Mouse (Mus musculus) granulocyte monocyte progenitor cell, adult 5-6 weeks (primary cell): Measurements from ENCODE around the gene Lrrfip1. TPM values are rescaled to one million over a fixed set of nuclear protein-coding genes. Genes with fewer than 3 reads are reported as not detected.
A peak's percentile ranks its signal among the peaks of the same experiment; 100 is the strongest.

ENCODE experiments used
- ATAC-seq: replicated peaks from 2 replicates; pipeline ENCODE4 v1.8.0; 2016; ENCODE audit warnings: mild to moderate bottlenecking, moderate TSS enrichment, inconsistent platforms; ENCODE audit not compliant: poor library complexity, severe bottlenecking
- total RNA-seq, 2 experiments: library from RNA; stranded (forward) in 1 of 2; stranded (reverse) in 1 of 2; fragments of 200-712, 200-1000 nt in 1 of 2; fragments of >200 nt in 1 of 2; fragmentation: Nextera tagmentation in 1 of 2; gene quantifications; 2 replicates each; pipeline ENCODE4 v1.2.3; 2014 to 2017

Gene Lrrfip1
- total RNA-seq, 2 experiments from 2014 or later = 61.3 to 131 TPM

- ATAC-seq = no peak
These were observed 109.0 kb downstream of the Lrrfip1 start for GRCm38 (mm10) chr1:91107548-91107947.

GRCm38 (mm10) chr1:91109302-91109701 lies 110.8 kb downstream of the Lrrfip1 start:
- ATAC-seq = no peak

- no peak for ATAC-seq
These were observed 113.6 kb downstream of the Lrrfip1 start for GRCm38 (mm10) chr1:91112171-91112570.

- no peak for ATAC-seq
These were observed 114.1 kb downstream of the Lrrfip1 start for GRCm38 (mm10) chr1:91112606-91113005.

GRCm38 (mm10) chr1:91122121-91122520 lies 123.6 kb downstream of the Lrrfip1 start:
- ATAC-seq = no peak

- no peak for ATAC-seq
These were observed 124.5 kb downstream of the Lrrfip1 start for GRCm38 (mm10) chr1:91123004-91123403.

- ATAC-seq = no peak
These were observed 124.9 kb downstream of the Lrrfip1 start for GRCm38 (mm10) chr1:91123466-91123865.

GRCm38 (mm10) chr1:91128849-91129248 lies 130.3 kb downstream of the Lrrfip1 start:
- ATAC-seq = no peak

- ATAC-seq = no peak
These were observed 138.5 kb downstream of the Lrrfip1 start for GRCm38 (mm10) chr1:91137036-91137435.

GRCm38 (mm10) chr1:91144813-91145212 lies 146.3 kb downstream of the Lrrfip1 start, which contains the start of gene Rbm44:
Gene Rbm44 (plus strand): TSS chr1:91145089.
- ATAC-seq = peak; percentile 72

- no peak for ATAC-seq
These were observed 153.0 kb downstream of the Lrrfip1 start for GRCm38 (mm10) chr1:91151509-91151908.

- no peak for ATAC-seq
These were observed 168.3 kb downstream of the Lrrfip1 start for GRCm38 (mm10) chr1:91166798-91167197.

- no peak for ATAC-seq
These were observed 170.6 kb downstream of the Lrrfip1 start for GRCm38 (mm10) chr1:91169157-91169556.

- no peak for ATAC-seq
These were observed 176.3 kb downstream of the Lrrfip1 start for GRCm38 (mm10) chr1:91174796-91175195.

GRCm38 (mm10) chr1:91176026-91176425 lies 177.5 kb downstream of the Lrrfip1 start:
- peak; percentile 40 for ATAC-seq

- ATAC-seq = no peak
These were observed 178.3 kb downstream of the Lrrfip1 start for GRCm38 (mm10) chr1:91176871-91177270.

Other genes with a start within 250 kb of the Lrrfip1 start
- not detected in 2 replicates for gene Col6a3, start 154.8 kb upstream of the Lrrfip1 start, total RNA-seq (2014; fragmentation: Nextera tagmentation)
- gene Col6a3, start 154.8 kb upstream of the Lrrfip1 start, total RNA-seq (2017) = not detected in 2 replicates
- 0.17 TPM in 1 of 2 replicates, not detected in the other for gene Mlph, start 83.7 kb upstream of the Lrrfip1 start, total RNA-seq (2014; fragmentation: Nextera tagmentation)
- gene Mlph, start 83.7 kb upstream of the Lrrfip1 start, total RNA-seq (2017) = 0.95 TPM in 1 of 2 replicates, not detected in the other
- gene Prlh, start 45.6 kb upstream of the Lrrfip1 start, total RNA-seq (2014; fragmentation: Nextera tagmentation) = not detected in 2 replicates
- gene Prlh, start 45.6 kb upstream of the Lrrfip1 start, total RNA-seq (2017) = not detected in 2 replicates
- 3.1 TPM in 1 of 2 replicates, not detected in the other for gene Rab17, start 29.1 kb upstream of the Lrrfip1 start, total RNA-seq (2014; fragmentation: Nextera tagmentation)
- gene Rab17, start 29.1 kb upstream of the Lrrfip1 start, total RNA-seq (2017) = 0.47 and 2.0 TPM in 2 replicates
- gene Rbm44, start 146.4 kb downstream of the Lrrfip1 start, total RNA-seq (2014; fragmentation: Nextera tagmentation) = 1.1 and 9.6 TPM in 2 replicates
- 5.2 and 7.8 TPM in 2 replicates for gene Rbm44, start 146.4 kb downstream of the Lrrfip1 start, total RNA-seq (2017)
- gene Ramp1, start 181.1 kb downstream of the Lrrfip1 start, total RNA-seq (2014; fragmentation: Nextera tagmentation) = 160 and 199 TPM in 2 replicates
- gene Ramp1, start 181.1 kb downstream of the Lrrfip1 start, total RNA-seq (2017) = 179 and 199 TPM in 2 replicates